Mouse (Mus musculus) left cerebral cortex, postnatal 25 days (tissue): Measurements from ENCODE around the gene Arhgef2. TPM values are rescaled to one million over a fixed set of nuclear protein-coding genes. Genes with fewer than 3 reads are reported as not detected.
"Not testable (repeated sequence)": the region's sequence is repeated elsewhere in the genome, so short reads cannot be mapped to it uniquely, and the experiment has no call there.

ENCODE experiments used
- DNase-seq, 2 experiments: peaks; one replicate each; pipeline ENCODE4 v3.0.0; 2022; ENCODE audit warnings: low spot score in 2 of 2, mixed read lengths in 1 of 2
- intact Hi-C: fragments of 180-260 bp; cut with DNase I; formaldehyde crosslinking; loops from one replicate; pipeline ENCODE4 v1.15.1; 2025
- total RNA-seq, 2 experiments: library from RNA; stranded (reverse); gene quantifications; 2 replicates each; pipeline ENCODE4 v1.2.3; 2021

Gene Arhgef2
- total RNA-seq, 2 experiments from 2014 or later, result 245 to 246 TPM

DNA sequence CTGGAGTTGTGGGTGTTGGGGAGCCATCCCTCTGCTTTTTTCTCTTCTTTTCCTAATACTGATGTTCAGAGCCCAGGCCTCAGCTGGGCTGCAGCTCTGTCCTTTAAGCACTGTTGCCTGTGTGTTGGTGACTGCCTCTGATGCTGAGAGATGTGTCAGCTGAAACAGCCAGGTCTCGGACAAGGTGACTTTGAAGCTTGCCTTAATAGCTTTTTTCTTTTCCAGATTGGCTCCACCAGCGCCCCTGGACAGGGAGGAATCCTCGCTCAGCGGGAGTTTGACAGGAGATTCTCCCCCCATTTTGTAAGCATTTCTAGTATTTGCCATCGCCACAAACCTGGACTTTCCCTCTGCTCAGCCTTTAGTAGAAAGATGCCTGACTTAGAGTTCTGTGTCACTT, 19.1 kb upstream of the Arhgef2 start:
- intact Hi-C loops, result no loop called here
- DNase-seq, result no peak

GRCm38 (mm10) chr3:88590246-88590645, 15.5 kb upstream of the Arhgef2 start:
- no peak for DNase-seq
- intact Hi-C loops, result loop anchor here (2.0 kb wide), 1 partner anchor 149 kb away; no protein-coding TSS in a partner anchor

GRCm38 (mm10) chr3:88591044-88591443, 14.7 kb upstream of the Arhgef2 start:
- intact Hi-C loops, result loop anchor here (2.0 kb wide), 1 partner anchor 148 kb away; no protein-coding TSS in a partner anchor
- DNase-seq, result no peak

GRCm38 (mm10) chr3:88591950-88592731, 13.6 kb upstream of the Arhgef2 start:
- intact Hi-C loops, result loop anchor here (2.0 kb wide), 1 partner anchor 147 kb away; no protein-coding TSS in a partner anchor
- DNase-seq, result peak; percentile 40 to 55

DNA sequence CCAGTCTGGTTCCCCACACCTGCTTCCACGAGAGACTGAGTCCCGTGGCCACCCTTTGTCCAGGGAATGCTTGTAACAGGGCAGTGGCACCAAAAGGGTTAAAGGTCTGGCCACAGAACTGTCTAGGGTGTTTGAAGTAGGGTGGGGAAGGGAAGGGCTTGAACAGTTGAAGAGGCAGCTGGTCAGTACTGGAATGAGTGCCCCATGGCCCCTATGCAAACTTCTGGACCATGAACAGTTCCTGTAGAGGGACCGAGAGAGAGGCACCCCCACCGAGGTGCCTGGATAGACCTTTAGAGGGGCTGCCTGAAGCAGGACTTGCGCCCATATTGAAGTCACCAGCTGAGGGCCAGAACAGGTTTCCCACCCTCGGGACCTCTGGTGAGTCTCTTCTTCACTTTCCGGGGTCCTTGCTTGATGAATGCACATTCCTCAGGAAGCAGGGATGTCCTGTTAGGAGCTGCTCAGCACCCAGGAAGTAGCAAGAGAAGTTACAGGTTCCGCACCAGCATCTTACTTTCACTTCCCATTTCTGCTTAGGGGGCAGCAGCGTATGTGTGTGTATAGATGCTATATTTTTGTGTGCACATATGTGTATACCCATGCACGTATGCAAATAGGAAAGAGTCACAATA, 12.7 kb upstream of the Arhgef2 start:
- intact Hi-C loops, result no loop called here
- no peak for DNase-seq

DNA sequence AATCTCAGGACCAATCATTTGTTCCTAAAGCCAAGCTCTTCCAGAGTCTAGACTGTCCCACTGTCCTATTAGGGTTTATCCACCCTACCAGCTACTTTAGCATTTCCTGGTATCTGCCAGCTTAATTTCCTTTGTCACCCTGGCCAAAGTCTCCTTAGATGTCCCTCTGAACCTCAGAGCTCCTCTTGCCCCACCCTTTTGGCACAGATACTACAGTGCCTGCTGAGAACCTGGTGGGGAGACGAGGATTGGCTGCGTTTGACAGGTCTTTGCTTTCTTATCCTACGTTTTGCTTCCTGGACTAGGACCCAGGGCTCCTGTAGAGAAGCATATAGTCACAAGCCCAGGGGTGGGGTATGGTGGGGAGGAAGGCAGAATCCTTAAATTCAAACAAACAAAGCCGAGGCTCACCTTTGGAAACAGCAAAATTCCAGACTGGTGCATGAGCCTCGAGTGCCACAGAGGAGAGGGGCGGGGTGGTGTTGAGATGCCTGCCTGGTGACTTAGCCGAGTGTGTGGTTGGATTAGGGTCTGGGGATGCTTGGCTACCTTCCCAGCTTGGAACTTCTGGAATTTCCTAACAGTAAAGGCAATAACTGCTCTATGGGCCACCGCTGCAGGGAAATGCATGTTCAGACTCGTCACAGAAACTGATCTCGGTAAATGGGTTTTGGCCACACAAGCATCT, 11.7 kb upstream of the Arhgef2 start:
- intact Hi-C loops, result no loop called here
- DNase-seq, result no peak

GRCm38 (mm10) chr3:88596547-88596946, 9.2 kb upstream of the Arhgef2 start:
- DNase-seq, intact Hi-C loops: not testable (repeated sequence)

- DNase-seq, result no peak
- intact Hi-C loops, result no loop called here
Measured at GRCm38 (mm10) chr3:88602466-88602865, 3.3 kb upstream of the Arhgef2 start.

- intact Hi-C loops, result no loop called here
- peak in 1 of 2 experiments; percentile 40 for DNase-seq
Measured at GRCm38 (mm10) chr3:88603714-88604161, 2.0 kb upstream of the Arhgef2 start.

GRCm38 (mm10) chr3:88604863-88605262, 903 bp upstream of the Arhgef2 start:
- no peak for DNase-seq
- intact Hi-C loops, result no loop called here

GRCm38 (mm10) chr3:88607065-88607757, 1.4 kb downstream of the Arhgef2 start:
- DNase-seq, result peak; percentile 87 to 92
- intact Hi-C loops, result loop anchor here (2.0 kb wide), 2 partner anchors 26 to 34 kb away; no protein-coding TSS in a partner anchor

GRCm38 (mm10) chr3:88607758-88608138, 2.0 kb downstream of the Arhgef2 start:
- intact Hi-C loops, result loop anchor here (2.0 kb wide), 2 partner anchors 25 to 33 kb away; no protein-coding TSS in a partner anchor
- DNase-seq, result no peak

GRCm38 (mm10) chr3:88609066-88609465, 3.3 kb downstream of the Arhgef2 start:
- DNase-seq, result no peak
- intact Hi-C loops, result no loop called here

DNA sequence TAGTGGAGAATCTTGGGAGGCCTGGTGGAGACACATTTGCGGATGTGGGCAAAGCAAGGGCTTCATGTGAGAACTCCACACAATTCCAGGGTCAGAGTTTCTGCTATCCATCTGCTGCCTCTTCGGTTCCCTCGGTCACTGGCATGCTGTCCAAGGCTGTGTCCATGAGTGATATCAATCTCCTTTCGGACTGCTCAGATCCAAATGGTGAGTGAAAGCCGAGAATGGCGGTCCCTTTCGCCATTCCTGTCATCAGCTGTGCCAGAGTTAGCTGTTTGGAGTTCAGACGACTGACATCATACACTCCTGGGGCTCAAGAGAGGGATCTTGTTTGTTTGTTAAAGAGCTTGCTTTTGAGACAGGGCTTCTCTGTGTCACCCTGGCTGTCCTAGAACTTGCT, 8.7 kb downstream of the Arhgef2 start:
- intact Hi-C loops, result no loop called here
- DNase-seq, result no peak

DNA sequence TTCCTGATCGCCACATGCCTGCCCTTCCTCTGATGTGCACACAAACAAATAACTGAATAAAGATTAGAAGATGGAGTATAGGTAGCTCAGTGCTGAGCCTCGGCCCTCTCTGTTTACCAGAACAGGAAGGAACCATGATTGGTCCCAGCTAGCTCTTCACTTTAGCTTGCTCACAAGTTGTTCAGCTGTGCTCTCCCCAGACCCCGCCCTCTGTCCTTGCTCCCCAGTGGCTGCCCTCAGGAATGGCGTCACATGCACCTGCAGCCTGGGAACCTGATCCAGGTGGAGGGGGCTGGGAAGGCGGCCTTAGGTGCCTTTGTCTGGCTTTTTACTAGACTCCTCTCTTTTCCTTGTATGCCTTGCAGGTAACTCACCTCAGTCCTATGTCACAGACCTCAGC, 9.4 kb downstream of the Arhgef2 start:
- DNase-seq, result no peak
- intact Hi-C loops, result no loop called here

DNA sequence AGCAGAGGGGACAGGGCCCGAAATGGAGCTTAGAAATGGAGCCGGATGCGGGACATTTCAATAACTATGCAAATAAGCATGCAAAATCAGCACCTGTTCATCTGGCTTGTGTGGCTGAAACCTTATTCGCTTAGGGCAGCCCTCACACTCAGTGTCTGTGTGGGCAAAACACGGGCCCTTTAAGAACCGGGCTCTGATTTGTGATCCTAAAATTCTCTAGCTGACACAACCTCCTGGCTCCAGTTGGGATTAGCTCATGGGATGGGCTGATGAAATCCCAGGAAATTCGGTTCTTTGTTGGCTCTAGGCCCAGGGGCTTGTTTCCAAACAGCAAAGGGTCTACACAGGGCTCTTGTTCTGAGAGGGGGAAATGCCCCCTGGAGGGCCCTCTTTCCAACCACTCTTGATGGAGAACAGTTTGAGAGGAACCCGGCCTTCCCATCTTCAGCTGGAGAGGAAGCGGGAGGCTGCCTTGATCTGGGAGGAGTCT, 10.2 kb downstream of the Arhgef2 start:
- intact Hi-C loops, result no loop called here
- no peak for DNase-seq

- intact Hi-C loops, result no loop called here
- DNase-seq, result no peak
Measured at GRCm38 (mm10) chr3:88616951-88617500, 11.3 kb downstream of the Arhgef2 start.

- no peak for DNase-seq
- intact Hi-C loops, result no loop called here
Measured at GRCm38 (mm10) chr3:88618074-88618871, 12.5 kb downstream of the Arhgef2 start.
